Mouse (Mus musculus): ENCODE results near the gene Olfr433. TPM values are rescaled to one million over a fixed set of nuclear protein-coding genes. Genes with fewer than 3 reads are reported as not detected.
A peak's percentile ranks its signal among the peaks of the same experiment; 100 is the strongest.

Gene Olfr433
- total RNA-seq, 2 experiments from 2014 or later: not detected

DNA sequence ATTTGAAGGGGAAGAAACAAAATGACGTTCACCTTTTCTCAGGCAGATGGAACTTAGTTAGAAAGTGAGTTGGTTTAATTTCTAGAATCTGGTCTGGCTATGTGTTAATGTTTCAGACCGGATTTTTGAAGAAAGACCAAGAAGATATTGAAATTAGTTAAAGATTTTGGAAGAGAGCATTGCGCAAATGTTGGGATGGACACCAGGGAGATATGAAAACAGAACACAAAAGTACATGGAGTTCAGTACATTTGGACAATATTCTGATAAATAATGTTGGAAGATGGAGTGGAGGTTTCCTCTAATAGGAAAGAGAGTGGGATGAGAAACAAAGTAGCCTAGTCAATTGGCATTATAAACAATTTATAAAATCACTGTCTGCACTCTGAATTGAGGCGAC is 11.0 kb downstream of the Olfr433 start:
- Histone ChIP-seq H3K27ac (no peak overlapping the region), H3K4me3 (no peak overlapping the region)
- TF ChIP-seq CTCF (conservative IDR thresholded peaks at IDR 0.05): no peak
- no peak for DNase-seq (ENCODE audit: low spot score in 2 of 2)

- TF ChIP-seq CTCF (conservative IDR thresholded peaks at IDR 0.05): no peak
- no peak for DNase-seq (ENCODE audit: low spot score in 2 of 2)
- Histone ChIP-seq H3K27ac (no peak overlapping the region), H3K4me3 (no peak overlapping the region)
Measured at GRCm38 (mm10) chr1:174051931-174052536, 11.5 kb downstream of the Olfr433 start.

GRCm38 (mm10) chr1:174052981-174053380 is 12.5 kb downstream of the Olfr433 start:
- peak; percentile 14 to 15 for DNase-seq (ENCODE audit: low spot score in 2 of 2)
- no peak for TF ChIP-seq CTCF (conservative IDR thresholded peaks at IDR 0.05)
- Histone ChIP-seq H3K4me3 (no peak overlapping the region), H3K27ac (no peak overlapping the region)

DNA sequence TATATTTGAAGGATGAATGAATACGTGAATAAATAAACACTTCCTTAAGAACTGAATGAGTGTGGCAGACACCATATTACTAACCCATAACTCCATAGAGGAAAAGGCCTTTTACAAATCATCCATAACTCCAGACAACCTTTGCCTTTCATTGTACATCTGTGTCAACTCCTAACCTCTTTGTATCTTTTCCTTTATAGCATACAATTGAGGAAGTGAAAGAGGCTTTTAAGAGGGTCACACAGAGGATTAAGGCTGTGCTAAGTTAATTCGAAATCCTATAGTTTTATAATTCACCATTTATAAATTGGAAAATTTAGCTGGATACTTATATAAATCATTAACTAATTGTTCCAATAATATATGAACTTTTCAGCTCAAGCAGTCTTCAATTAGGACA is 14.7 kb downstream of the Olfr433 start:
- no peak for DNase-seq (ENCODE audit: low spot score in 2 of 2)
- Histone ChIP-seq H3K27ac (no peak overlapping the region), H3K4me3 (no peak overlapping the region)
- no peak for TF ChIP-seq CTCF (conservative IDR thresholded peaks at IDR 0.05)

- no peak for DNase-seq (ENCODE audit: low spot score in 2 of 2)
- no peak for TF ChIP-seq CTCF (conservative IDR thresholded peaks at IDR 0.05)
- H3K27ac ChIP-seq: no peak within 1 kb of the TSS
- H3K4me3 ChIP-seq: no peak within 1 kb of the TSS
Measured at GRCm38 (mm10) chr1:174066305-174066704, 25.8 kb downstream of the Olfr433 start, which contains the start of gene Olfr430. Gene Olfr430, plus strand, starts transcription at chr1:174066605.

DNA sequence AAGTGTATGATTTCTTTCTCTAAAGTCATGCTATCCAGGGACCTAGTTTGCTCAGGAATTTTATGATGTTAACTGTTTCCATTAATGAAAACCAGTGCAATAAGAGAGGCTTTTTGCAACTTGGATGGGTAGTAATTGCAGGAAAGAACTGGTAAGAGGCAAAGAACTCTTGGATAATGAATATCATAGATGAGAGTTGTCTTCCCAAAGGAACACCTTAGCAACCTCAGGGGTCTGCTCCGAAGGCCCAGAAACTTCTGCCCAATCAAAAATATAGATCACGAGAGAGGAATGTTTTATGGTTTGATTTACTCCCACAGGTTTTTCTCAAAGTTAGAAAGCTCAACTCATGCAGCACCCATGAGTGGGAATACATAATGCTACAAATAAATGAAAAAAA is 43.5 kb downstream of the Olfr433 start, which contains the start of gene Olfr429:
Gene Olfr429, plus strand, starts transcription at position 301 of the 400 bp plus-strand sequence.
- H3K4me3 ChIP-seq: no peak within 1 kb of the TSS
- DNase-seq (ENCODE audit: low spot score in 2 of 2): no peak
- no peak within 1 kb of the TSS for H3K27ac ChIP-seq
- TF ChIP-seq CTCF (conservative IDR thresholded peaks at IDR 0.05): no peak

Other genes starting within 250 kb of the Olfr433 start
- not detected for gene Ifi211, start 127.7 kb upstream of the Olfr433 start, total RNA-seq (2021)
- 10 to 100 TPM; 10.4 to 12.3 TPM for gene Mndal, start 98.2 kb upstream of the Olfr433 start, total RNA-seq (2021)
- gene Ifi203, start 98.0 kb upstream of the Olfr433 start, total RNA-seq (2021): 1 to 10 TPM; 4.5 to 5.6 TPM
- not detected for gene Ifi202b, start 58.0 kb upstream of the Olfr433 start, total RNA-seq (2021)
- gene Ifi205, start 8.9 kb upstream of the Olfr433 start, total RNA-seq (2021): under 1 TPM in 1 of 2 experiments, not detected in 1; 0.29 TPM
- gene Olfr432, start 8.5 kb downstream of the Olfr433 start, total RNA-seq (2021): not detected
- gene Olfr430, start 25.9 kb downstream of the Olfr433 start, total RNA-seq (2021): not detected
- gene Olfr429, start 43.6 kb downstream of the Olfr433 start, total RNA-seq (2021): not detected
- not detected for gene Olfr427, start 56.2 kb downstream of the Olfr433 start, total RNA-seq (2021)
- not detected for gene Olfr231, start 80.5 kb downstream of the Olfr433 start, total RNA-seq (2021)
- gene Olfr424, start 90.8 kb downstream of the Olfr433 start, total RNA-seq (2021): not detected
- not detected for gene Olfr420, start 114.9 kb downstream of the Olfr433 start, total RNA-seq (2021)
- gene Spta1, start 132.1 kb downstream of the Olfr433 start, total RNA-seq (2021): under 1 TPM in 1 of 2 experiments, not detected in 1; 0.05 TPM
- gene Olfr419, start 211.4 kb downstream of the Olfr433 start, total RNA-seq (2021): not detected

Measured in layer of hippocampus, adult 2 months (tissue).